Mouse (Mus musculus) yolk sac, embryonic 10.5 days (tissue): ENCODE measurements around the gene Smarca1.

Experiments
- DNase-seq: peaks from one replicate; pipeline ENCODE4 v3.0.0-alpha.2; 2017; ENCODE audit warnings: low spot score

The Smarca1 gene

GRCm38 (mm10) chrX:47892431-47893024 lies at the start of gene Smarca1:
Gene Smarca1, minus strand, starts transcription at chrX:47892974.
- DNase-seq, result peak; percentile 38

GRCm38 (mm10) chrX:47937740-47938139 lies 45.0 kb upstream of the Smarca1 start:
- DNase-seq, result no peak

GRCm38 (mm10) chrX:47936885-47937284 lies 44.1 kb upstream of the Smarca1 start:
- no peak for DNase-seq

- no peak for DNase-seq
These were observed 41.6 kb upstream of the Smarca1 start for GRCm38 (mm10) chrX:47934352-47934751.

- DNase-seq, result no peak
These were observed 37.7 kb upstream of the Smarca1 start for GRCm38 (mm10) chrX:47930449-47930848.

- DNase-seq, result no peak
These were observed 35.2 kb upstream of the Smarca1 start for GRCm38 (mm10) chrX:47927981-47928380.

GRCm38 (mm10) chrX:47920541-47920940 lies 27.8 kb upstream of the Smarca1 start:
- no peak for DNase-seq

- DNase-seq, result no peak
These were observed 24.1 kb upstream of the Smarca1 start for GRCm38 (mm10) chrX:47916831-47917230.

- no peak for DNase-seq
These were observed 20.8 kb upstream of the Smarca1 start for GRCm38 (mm10) chrX:47913543-47913938.

GRCm38 (mm10) chrX:47912904-47913542 lies 20.2 kb upstream of the Smarca1 start:
- DNase-seq, result peak; percentile 22

- peak; percentile 65 for DNase-seq
These were observed 19.6 kb upstream of the Smarca1 start, which contains the start of gene Ocrl for GRCm38 (mm10) chrX:47912306-47912792. Gene Ocrl, plus strand, starts transcription at chrX:47912387.

GRCm38 (mm10) chrX:47891907-47892430 lies 805 bp downstream of the Smarca1 start:
- DNase-seq, result peak; percentile 45

- DNase-seq, result peak; percentile 57
These were observed 1.4 kb downstream of the Smarca1 start for GRCm38 (mm10) chrX:47891243-47891906.

GRCm38 (mm10) chrX:47887401-47887800 lies 5.4 kb downstream of the Smarca1 start:
- no peak for DNase-seq

- DNase-seq, result no peak
These were observed 10.0 kb downstream of the Smarca1 start for GRCm38 (mm10) chrX:47882813-47883212.

- no peak for DNase-seq
These were observed 12.7 kb downstream of the Smarca1 start for GRCm38 (mm10) chrX:47880052-47880451.

GRCm38 (mm10) chrX:47858544-47858943 lies 34.2 kb downstream of the Smarca1 start:
- DNase-seq, result no peak

GRCm38 (mm10) chrX:47835835-47836195 lies 57.0 kb downstream of the Smarca1 start:
- no peak for DNase-seq

- peak; percentile 37 for DNase-seq
These were observed 57.5 kb downstream of the Smarca1 start for GRCm38 (mm10) chrX:47835098-47835834.

- DNase-seq, result peak; percentile 5
These were observed 59.3 kb downstream of the Smarca1 start for GRCm38 (mm10) chrX:47833431-47833830.

GRCm38 (mm10) chrX:47820566-47820965 lies 72.2 kb downstream of the Smarca1 start:
- no peak for DNase-seq

- no peak for DNase-seq
These were observed 84.1 kb downstream of the Smarca1 start for GRCm38 (mm10) chrX:47808717-47809116.
